Mouse (Mus musculus): ENCODE measurements around the gene Grb10.

- TF ChIP-seq EP300 (IDR thresholded peaks at IDR 0.05; ENCODE audit: low read depth) = no peak
- TF ChIP-seq CTCF (IDR thresholded peaks at IDR 0.05; ENCODE audit: low read depth) = no peak
Observed at GRCm38 (mm10) chr11:12040391-12040790, 1.9 kb upstream of the Grb10 start.

Measured in liver, postnatal 0 days (tissue).